Mouse (Mus musculus) kidney, postnatal 14 days (tissue): ENCODE results near the gene Thbs1.
A peak's percentile ranks its signal among the peaks of the same experiment; 100 is the strongest.
"Not testable (repeated sequence)": the region's sequence is repeated elsewhere in the genome, so short reads cannot be mapped to it uniquely, and the experiment has no call there.

ENCODE experiments used
- DNase-seq: peaks from one replicate; pipeline ENCODE4 v3.0.0; 2022; ENCODE audit warnings: mixed read lengths

Gene Thbs1

GRCm38 (mm10) chr2:118114671-118115070, 3.0 kb downstream of the Thbs1 start:
- no peak for DNase-seq

- no peak for DNase-seq
Observed at GRCm38 (mm10) chr2:118115647-118116046, 4.0 kb downstream of the Thbs1 start.

GRCm38 (mm10) chr2:118116180-118116579, 4.5 kb downstream of the Thbs1 start:
- DNase-seq = no peak

- DNase-seq = no peak
Observed at GRCm38 (mm10) chr2:118116754-118117290, 5.1 kb downstream of the Thbs1 start.

- no peak for DNase-seq
Observed at GRCm38 (mm10) chr2:118117401-118117800, 5.7 kb downstream of the Thbs1 start.

GRCm38 (mm10) chr2:118118045-118118444, 6.4 kb downstream of the Thbs1 start:
- DNase-seq = no peak

- DNase-seq = no peak
Observed at GRCm38 (mm10) chr2:118118515-118118914, 6.8 kb downstream of the Thbs1 start.

GRCm38 (mm10) chr2:118119684-118120083, 8.0 kb downstream of the Thbs1 start:
- no peak for DNase-seq

GRCm38 (mm10) chr2:118120095-118120494, 8.4 kb downstream of the Thbs1 start:
- no peak for DNase-seq

GRCm38 (mm10) chr2:118120751-118121150, 9.1 kb downstream of the Thbs1 start:
- DNase-seq = no peak

- no peak for DNase-seq
Observed at GRCm38 (mm10) chr2:118122291-118122690, 10.6 kb downstream of the Thbs1 start.

- no peak for DNase-seq
Observed at GRCm38 (mm10) chr2:118123743-118124142, 12.1 kb downstream of the Thbs1 start.

GRCm38 (mm10) chr2:118124437-118124836, 12.8 kb downstream of the Thbs1 start:
- DNase-seq = no peak

- DNase-seq = peak; percentile 82
Observed at GRCm38 (mm10) chr2:118125211-118125939, 13.7 kb downstream of the Thbs1 start.

GRCm38 (mm10) chr2:118125943-118126470, 14.3 kb downstream of the Thbs1 start:
- DNase-seq = no peak

GRCm38 (mm10) chr2:118127516-118128288, 16.0 kb downstream of the Thbs1 start:
- no peak for DNase-seq

- no peak for DNase-seq
Observed at GRCm38 (mm10) chr2:118128313-118128712, 16.6 kb downstream of the Thbs1 start.

- DNase-seq = peak; percentile 32
Observed at GRCm38 (mm10) chr2:118137071-118137470, 25.4 kb downstream of the Thbs1 start.

GRCm38 (mm10) chr2:118137776-118138175, 26.1 kb downstream of the Thbs1 start:
- no peak for DNase-seq

- no peak for DNase-seq
Observed at GRCm38 (mm10) chr2:118139261-118139660, 27.6 kb downstream of the Thbs1 start.

GRCm38 (mm10) chr2:118141651-118142050, 30.0 kb downstream of the Thbs1 start:
- no peak for DNase-seq

GRCm38 (mm10) chr2:118147749-118148148, 36.1 kb downstream of the Thbs1 start:
- DNase-seq = not testable (repeated sequence)

- DNase-seq = no peak
Observed at GRCm38 (mm10) chr2:118148321-118149142, 36.9 kb downstream of the Thbs1 start.
